Mouse (Mus musculus) ES-E14 (cell line): ENCODE measurements at regions not wholly inside any gene's neighbourhood (a gene's known extent, or its start where the extent isn't known, plus 50 kb on each side); places are given as distances from the start of the nearest gene placed in this dataset.

Experiments used
- DNase-seq: peaks from one replicate; pipeline ENCODE4 v3.0.0-alpha.2; 2013; ENCODE audit warnings: low read depth, low spot score
- H3K27ac ChIP-seq: 2 replicates; pipeline ENCODE4 v1.5.1; 2012; ENCODE audit warnings: low read depth, mild to moderate bottlenecking, low read length, moderate library complexity, mixed read lengths; ENCODE audit not compliant: poor library complexity, insufficient read depth, severe bottlenecking
- H3K36me3 ChIP-seq: 2 replicates; pipeline ENCODE4 v1.6.1; 2012; ENCODE audit warnings: mild to moderate bottlenecking, low read length, moderate library complexity, mixed read lengths; ENCODE audit not compliant: control insufficient read depth, poor library complexity, insufficient read depth, severe bottlenecking
- H3K4me1 ChIP-seq, 2 experiments: fragments of 150-350 bp in 1 of 2; sonication (generic) in 1 of 2; 2 replicates each; pipeline ENCODE4 v1.6.1; 2012; ENCODE audit warnings: low read length in 2 of 2, mild to moderate bottlenecking in 1 of 2, mixed read lengths in 1 of 2; ENCODE audit not compliant: control insufficient read depth in 2 of 2, insufficient read depth in 2 of 2, poor library complexity in 1 of 2
- H3K4me3 ChIP-seq, 2 experiments: fragments of 150-350 bp in 1 of 2; sonication (generic) in 1 of 2; 2 replicates each; pipeline ENCODE4 v1.5.1; 2012; ENCODE audit warnings: low read length in 2 of 2, low read depth in 1 of 2, mild to moderate bottlenecking in 1 of 2, mixed read lengths in 1 of 2; ENCODE audit not compliant: insufficient read depth in 1 of 2, poor library complexity in 1 of 2, severe bottlenecking in 1 of 2
- H3K9ac ChIP-seq: 2 replicates; pipeline ENCODE4 v1.6.1; 2012; ENCODE audit warnings: low read depth, mild to moderate bottlenecking, low read length, mixed read lengths; ENCODE audit not compliant: poor library complexity, insufficient read depth, severe bottlenecking
- H3K9me3 ChIP-seq: fragments of 150-350 bp; sonication (generic); 2 replicates; pipeline ENCODE4 v1.6.1; 2012; ENCODE audit warnings: low read depth, mild to moderate bottlenecking, low read length; ENCODE audit not compliant: control insufficient read depth, insufficient read depth
- CHD2 ChIP-seq: IDR thresholded peaks from 2 replicates; pipeline ENCODE4 v1.6.1; 2014; ENCODE audit warnings: mild to moderate bottlenecking, low read depth, low read length, inconsistent platforms
- HCFC1 ChIP-seq: IDR thresholded peaks from 2 replicates; pipeline ENCODE4 v1.6.1; 2012; ENCODE audit warnings: low read length, inconsistent platforms, borderline replicate concordance; ENCODE audit not compliant: insufficient read depth
- MAFK ChIP-seq: IDR thresholded peaks from 2 replicates; pipeline ENCODE4 v1.6.1; 2014; ENCODE audit warnings: mild to moderate bottlenecking, low read depth, low read length, inconsistent platforms; ENCODE audit not compliant: insufficient read depth
- ZC3H11A ChIP-seq: IDR thresholded peaks from 2 replicates; pipeline ENCODE4 v1.6.1; 2012; ENCODE audit warnings: low read depth, mild to moderate bottlenecking, inconsistent platforms, low read length, borderline replicate concordance
- ZNF384 ChIP-seq: IDR thresholded peaks from 2 replicates; pipeline ENCODE4 v1.6.1; 2012; ENCODE audit warnings: low read depth, low read length, inconsistent platforms
- in situ Hi-C, 2 experiments: fragments of 600-800 bp; cut with MboI; formaldehyde crosslinking; loops; one replicate each; pipeline ENCODE4 v1.15.1; 2025; ENCODE audit warnings: low sequenced_read_pairs in 2 of 2, inconsistent platforms in 1 of 2; ENCODE audit not compliant: unreplicated experiment in 2 of 2

DNA sequence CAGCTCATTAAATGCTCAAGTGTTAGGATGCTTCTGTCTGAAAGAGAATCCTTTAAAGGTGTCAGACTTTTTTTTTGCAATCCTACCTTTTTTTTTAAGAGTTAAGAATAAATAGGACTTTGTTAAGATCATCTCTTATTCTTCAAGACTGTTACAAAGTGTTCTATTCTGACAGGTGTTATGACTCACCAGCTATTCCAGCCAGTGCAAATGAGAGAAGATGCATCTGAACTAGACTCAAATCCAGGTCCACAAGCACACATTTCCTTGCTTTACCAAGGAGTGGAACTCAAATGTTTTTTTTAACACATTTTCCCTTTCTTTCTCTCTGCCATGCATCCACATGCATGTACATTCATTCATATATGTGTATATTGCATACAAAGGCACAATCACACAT lies 98.4 kb upstream of the Atp10a start:
- no peak for DNase-seq
- Histone ChIP-seq H3K36me3 (no peaks in the 10 kb centered on the region), H3K9me3 (no peaks in the 10 kb centered on the region), H3K27ac (no peak overlapping the region), H3K9ac (no peak overlapping the region), H3K4me1 (no peaks in the 10 kb centered on the region), H3K4me3 (no peak overlapping the region)
- in situ Hi-C loops: no loop called here
- no peak for TF ChIP-seq HCFC1
- TF ChIP-seq ZC3H11A: no peak
- no peak for TF ChIP-seq MAFK
- no peak for TF ChIP-seq ZNF384
- no peak for TF ChIP-seq CHD2

- H3K4me1 ChIP-seq: no peaks in the 10 kb centered on the region
- no peak overlapping the region for H3K4me3 ChIP-seq
- H3K9ac ChIP-seq: no peak overlapping the region
- no peaks in the 10 kb centered on the region for H3K36me3 ChIP-seq
- TF ChIP-seq ZC3H11A (no peak), MAFK (no peak), HCFC1 (no peak), ZNF384 (no peak), CHD2 (no peak)
- H3K9me3 ChIP-seq: no peaks in the 10 kb centered on the region
- no peak overlapping the region for H3K27ac ChIP-seq
- no peak for DNase-seq
- in situ Hi-C loops: no loop called here
Observed at GRCm38 (mm10) chr7:58568807-58569206, 87.2 kb upstream of the Atp10a start.

- no peak overlapping the region for H3K9ac ChIP-seq
- in situ Hi-C loops: loop anchor here in 1 of 2 experiments (25.0 kb wide), 1 partner anchor 203 kb away; no protein-coding TSS in a partner anchor
- no peaks in the 10 kb centered on the region for H3K36me3 ChIP-seq
- TF ChIP-seq ZC3H11A (peak; percentile 65; the same call in 1 of the 2 replicates), CHD2 (no peak)
- peak; percentile 8 for DNase-seq
- H3K4me1 ChIP-seq: no peaks in the 10 kb centered on the region
- H3K27ac ChIP-seq: no peak overlapping the region
- no peak overlapping the region for H3K4me3 ChIP-seq
- H3K9me3 ChIP-seq: no peaks in the 10 kb centered on the region
Observed at GRCm38 (mm10) chr7:58584241-58584820, 71.6 kb upstream of the Atp10a start.

- DNase-seq: no peak
- Histone ChIP-seq H3K9ac (no peak overlapping the region), H3K4me1 (no peaks in the 10 kb centered on the region), H3K27ac (no peak overlapping the region), H3K36me3 (no peaks in the 10 kb centered on the region), H3K4me3 (no peak overlapping the region), H3K9me3 (no peaks in the 10 kb centered on the region)
- TF ChIP-seq HCFC1 (no peak), CHD2 (no peak)
- in situ Hi-C loops: loop anchor here in 1 of 2 experiments (25.0 kb wide), 1 partner anchor 202 kb away; no protein-coding TSS in a partner anchor
Observed at GRCm38 (mm10) chr7:58585626-58586256, 70.2 kb upstream of the Atp10a start.

GRCm38 (mm10) chr7:58595951-58596350 lies 60.0 kb upstream of the Atp10a start:
- Histone ChIP-seq H3K27ac (no peak overlapping the region), H3K4me3 (no peak overlapping the region), H3K9ac (no peak overlapping the region), H3K36me3 (no peaks in the 10 kb centered on the region), H3K4me1 (no peaks in the 10 kb centered on the region), H3K9me3 (no peaks in the 10 kb centered on the region)
- TF ChIP-seq HCFC1 (no peak), CHD2 (no peak), ZC3H11A (no peak), ZNF384 (no peak), MAFK (no peak)
- in situ Hi-C loops: loop anchor here in 1 of 2 experiments (25.0 kb wide), 1 partner anchor 191 kb away; no protein-coding TSS in a partner anchor
- DNase-seq: no peak
